Mouse (Mus musculus) layer of hippocampus, postnatal 14 days (tissue): ENCODE data around the gene Tspyl3. TPM values are rescaled to one million over a fixed set of nuclear protein-coding genes. Genes with fewer than 3 reads are reported as not detected.
A peak's percentile ranks its signal among the peaks of the same experiment; 100 is the strongest.

ENCODE experiments used
- DNase-seq, 2 experiments: peaks; one replicate each; pipeline ENCODE4 v3.0.0; 2021 to 2022; ENCODE audit warnings: low spot score in 2 of 2, mixed read lengths in 1 of 2
- total RNA-seq, 2 experiments: library from RNA; stranded (reverse); gene quantifications; 2 replicates each; pipeline ENCODE4 v1.2.3; 2021

The Tspyl3 gene
- total RNA-seq, 2 experiments from 2014 or later, result 25.7 to 26.1 TPM

DNA sequence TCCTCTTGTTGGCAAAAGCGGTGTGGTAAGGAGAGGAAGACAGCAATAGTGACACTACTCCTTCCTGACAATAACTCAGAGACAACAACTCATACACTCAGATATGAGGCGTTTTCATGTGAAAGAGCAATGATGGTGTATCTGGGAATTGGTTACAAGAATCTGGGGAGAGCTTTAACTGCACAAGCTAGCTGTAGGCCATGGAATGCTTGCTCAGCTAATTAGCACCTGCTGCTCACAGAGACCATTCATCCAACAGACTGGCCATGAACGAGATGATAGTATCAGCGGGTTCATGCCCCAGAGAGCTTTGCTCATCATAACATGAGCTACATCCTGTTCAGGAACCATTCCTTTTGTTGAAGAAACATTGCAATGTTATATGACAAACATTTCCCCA lies 12.0 kb upstream of the Tspyl3 start:
- DNase-seq, result no peak

DNA sequence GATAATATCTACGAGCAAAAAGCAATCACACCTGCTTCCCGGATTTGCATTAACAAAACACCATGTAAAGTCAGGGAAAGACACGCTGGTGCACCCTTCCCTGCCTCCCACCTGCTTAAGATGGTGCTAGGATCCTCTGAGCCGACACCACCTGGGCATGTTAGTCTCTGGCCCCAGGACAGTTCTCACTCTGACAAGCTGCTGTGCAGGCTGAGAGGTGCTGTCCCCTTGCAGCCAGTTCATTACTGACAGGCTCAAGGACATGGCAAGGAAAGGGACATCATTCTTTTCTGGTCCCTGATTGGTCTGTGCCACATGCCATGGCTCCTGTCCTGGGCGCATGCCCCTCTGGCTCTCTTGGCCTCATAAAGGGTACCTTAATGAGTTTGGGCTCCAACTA lies 3.3 kb upstream of the Tspyl3 start:
- DNase-seq, result no peak

DNA sequence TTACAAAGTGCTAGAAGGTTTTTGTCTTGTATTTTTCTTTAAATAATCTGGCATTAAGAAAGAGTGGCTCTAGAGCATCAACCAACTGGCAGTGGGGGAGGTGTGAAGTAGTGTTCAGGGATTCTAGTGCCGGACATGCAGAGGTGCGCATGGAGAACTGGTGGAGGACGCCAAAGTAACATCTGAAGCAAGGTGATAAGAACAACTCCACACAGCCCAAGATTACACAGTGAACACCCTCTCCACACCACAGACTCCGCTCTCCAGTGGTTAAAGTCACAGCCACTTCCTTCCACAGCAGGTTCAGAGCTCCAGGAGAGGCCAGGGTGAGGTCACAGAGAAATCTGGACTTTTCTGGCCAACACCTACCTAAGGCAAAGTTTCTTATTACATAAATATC lies 2.7 kb upstream of the Tspyl3 start:
- no peak for DNase-seq

- DNase-seq, result no peak
Measured at GRCm38 (mm10) chr2:153225595-153225953, 333 bp upstream of the Tspyl3 start.

DNA sequence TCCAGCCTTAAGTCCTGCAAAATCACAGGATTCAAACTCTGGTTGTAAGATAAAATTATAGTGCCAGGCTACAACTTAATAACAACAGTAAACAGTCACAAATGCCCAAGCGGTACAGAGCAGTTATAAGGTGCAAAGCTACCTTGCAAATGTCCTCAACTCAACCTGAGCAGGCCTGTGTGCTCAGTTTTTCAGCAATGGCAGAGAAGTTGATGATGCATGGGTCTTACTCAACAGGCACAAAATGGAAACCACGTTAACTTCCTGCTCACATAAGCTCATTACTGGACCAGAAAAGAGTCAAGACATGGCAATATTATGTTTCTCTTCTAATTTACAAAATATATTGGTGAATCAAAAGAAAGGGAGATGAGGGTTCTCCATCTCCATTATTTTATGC lies 2.7 kb downstream of the Tspyl3 start:
- no peak for DNase-seq

- DNase-seq, result no peak
Measured at GRCm38 (mm10) chr2:153222130-153222529, 3.1 kb downstream of the Tspyl3 start.

DNA sequence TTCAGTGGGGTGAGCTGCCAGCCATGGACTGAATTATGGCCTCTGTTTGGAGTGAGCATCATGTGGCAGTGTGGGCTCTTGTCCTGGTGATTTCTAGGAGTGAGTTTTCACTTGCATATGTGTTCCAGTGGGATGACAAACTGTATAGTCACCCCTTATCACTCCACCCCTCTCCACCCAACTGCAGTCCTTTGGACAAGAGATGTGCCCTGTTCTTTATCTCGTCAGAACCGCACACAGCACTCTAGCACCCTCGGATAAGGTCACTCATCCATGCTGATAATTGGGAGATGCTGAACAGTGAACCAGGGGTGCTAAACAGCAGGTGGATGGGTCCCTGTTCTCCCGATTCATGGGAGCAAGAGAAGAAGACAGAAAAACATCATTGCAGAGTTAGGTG lies 3.6 kb downstream of the Tspyl3 start:
- no peak for DNase-seq

DNA sequence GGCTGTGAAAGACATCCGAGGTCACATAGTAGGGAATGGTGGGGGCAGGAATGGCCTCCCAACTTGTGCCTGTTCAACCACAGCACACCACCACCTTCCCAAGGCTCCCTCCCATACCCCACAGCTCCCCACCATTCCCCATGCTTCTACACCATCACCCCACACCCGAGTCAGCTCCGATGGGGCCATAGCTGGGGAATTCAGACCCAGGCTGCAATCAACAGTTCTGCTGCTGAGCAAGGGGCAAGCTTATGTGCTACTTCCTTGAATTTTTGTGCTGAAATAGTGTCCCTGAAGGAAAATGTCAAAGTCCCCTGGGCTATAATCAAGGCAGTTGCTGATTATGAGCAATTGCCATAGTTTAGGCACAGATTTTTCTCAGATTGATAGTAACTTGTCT lies 6.7 kb downstream of the Tspyl3 start:
- no peak for DNase-seq

DNA sequence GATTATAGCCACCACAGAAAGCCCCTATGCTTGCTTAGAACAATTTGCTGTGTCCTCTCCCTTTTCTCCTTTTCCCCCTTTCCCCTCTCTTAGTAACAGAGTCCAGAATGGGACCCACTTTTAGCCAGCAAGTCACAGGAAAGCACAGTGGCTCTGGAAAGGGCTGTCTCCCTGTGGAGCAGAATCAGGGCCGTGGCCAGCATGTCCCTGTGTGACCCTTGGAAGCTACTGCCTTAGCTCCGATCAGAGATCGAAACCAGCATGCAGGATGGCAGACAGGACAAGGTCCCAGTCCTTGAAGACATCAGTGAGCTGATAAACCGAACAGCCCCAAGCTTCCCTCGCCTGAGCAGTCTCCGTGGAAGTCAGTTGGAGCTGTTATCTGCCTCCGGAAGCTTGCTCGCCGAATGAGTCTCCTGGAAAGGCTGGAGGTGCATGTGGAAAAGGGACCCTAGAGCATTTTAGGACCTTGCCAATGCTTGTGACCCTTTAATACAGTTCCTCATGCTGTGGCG lies 7.4 kb downstream of the Tspyl3 start:
- DNase-seq, result no peak

- DNase-seq, result no peak
Measured at GRCm38 (mm10) chr2:153215421-153215820, 9.8 kb downstream of the Tspyl3 start.

DNA sequence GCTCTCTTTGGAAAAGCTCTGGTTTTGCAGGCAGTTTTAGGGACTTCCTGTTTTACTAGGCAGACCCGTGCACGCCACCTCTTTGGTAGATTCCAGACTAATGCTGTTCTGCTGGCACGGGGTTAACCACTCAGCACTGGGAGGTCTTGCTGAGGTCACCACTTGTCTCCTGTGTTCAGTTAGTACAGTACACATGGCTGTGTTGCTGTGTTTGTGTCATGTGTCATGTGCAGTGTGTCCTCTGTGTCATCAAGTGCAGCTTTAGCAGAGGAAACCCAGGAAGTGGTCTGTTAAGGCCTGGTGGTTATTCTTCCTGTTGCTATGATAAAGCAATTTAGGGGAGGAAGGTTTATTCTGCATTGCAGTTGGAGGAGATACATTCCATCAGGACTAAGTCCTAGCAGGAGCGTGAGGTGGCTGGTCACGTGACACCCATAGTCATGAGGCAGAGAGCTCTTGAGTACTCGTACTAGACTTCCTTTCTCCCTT lies 10.4 kb downstream of the Tspyl3 start:
- DNase-seq, result no peak

- no peak for DNase-seq
Measured at GRCm38 (mm10) chr2:153213351-153213750, 11.9 kb downstream of the Tspyl3 start.

DNA sequence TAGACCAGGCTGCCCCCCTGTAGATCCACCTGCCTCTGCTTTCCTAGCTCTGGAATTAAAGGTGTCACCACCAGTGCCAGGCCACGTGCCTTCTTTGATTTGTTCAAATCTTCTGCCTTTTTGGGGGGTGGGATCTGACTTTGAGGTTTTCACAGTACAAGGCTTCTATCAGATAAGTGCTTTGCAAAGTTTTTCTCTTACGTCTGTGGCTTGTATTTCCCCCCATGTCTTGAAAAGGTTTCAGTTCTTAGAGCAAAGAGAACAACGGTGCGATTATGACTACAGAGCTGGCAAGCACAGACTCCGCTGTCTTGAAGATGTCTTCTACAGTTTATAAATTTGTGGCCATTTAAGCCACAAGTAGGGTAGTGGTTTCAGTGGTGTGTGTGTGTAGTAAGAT lies 13.8 kb downstream of the Tspyl3 start:
- no peak for DNase-seq

DNA sequence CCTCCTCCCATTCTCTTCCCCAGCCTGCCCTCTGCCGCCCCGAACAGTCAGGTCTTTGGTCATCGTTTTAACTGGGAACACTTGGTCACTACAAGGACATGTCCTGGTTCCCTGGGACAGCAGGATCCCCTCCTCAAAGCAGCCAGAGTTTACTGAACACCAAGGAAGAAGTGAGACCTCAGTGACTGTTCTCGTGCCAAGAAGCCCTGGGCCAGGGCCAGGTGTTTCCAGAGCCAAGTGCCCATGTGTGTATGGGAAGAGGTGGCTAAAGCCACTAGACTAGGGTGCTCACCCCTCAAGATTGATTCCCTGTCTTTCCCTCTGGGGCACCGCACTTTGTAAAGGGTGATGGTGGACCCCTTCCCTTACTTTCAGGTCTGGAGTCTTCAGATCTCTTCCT lies 16.0 kb downstream of the Tspyl3 start:
- DNase-seq, result no peak

GRCm38 (mm10) chr2:153208149-153208548 lies 17.1 kb downstream of the Tspyl3 start:
- no peak for DNase-seq

DNA sequence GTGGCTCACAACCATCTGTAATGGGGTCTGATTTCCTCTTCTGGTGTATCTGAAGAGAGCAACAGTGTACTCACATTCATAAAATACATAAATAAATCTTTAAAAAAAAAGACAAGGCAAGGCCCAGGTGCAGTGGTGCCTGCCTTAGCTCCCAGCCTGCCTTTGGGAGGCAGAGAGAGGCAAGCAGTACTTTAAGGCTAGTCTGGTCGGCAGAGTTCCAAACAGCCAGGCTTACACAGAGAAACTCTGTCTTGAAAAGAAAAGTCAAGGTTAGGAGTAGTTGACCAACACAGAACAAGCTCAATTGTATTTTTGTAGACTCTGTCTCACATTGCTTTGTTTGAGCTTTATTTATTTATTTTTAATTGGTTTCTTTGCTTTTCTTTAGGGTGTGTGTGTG lies 22.5 kb downstream of the Tspyl3 start:
- DNase-seq, result no peak

- no peak for DNase-seq
Measured at GRCm38 (mm10) chr2:153199114-153199513, 26.1 kb downstream of the Tspyl3 start.

- no peak for DNase-seq
Measured at GRCm38 (mm10) chr2:153198485-153198884, 26.8 kb downstream of the Tspyl3 start.

DNA sequence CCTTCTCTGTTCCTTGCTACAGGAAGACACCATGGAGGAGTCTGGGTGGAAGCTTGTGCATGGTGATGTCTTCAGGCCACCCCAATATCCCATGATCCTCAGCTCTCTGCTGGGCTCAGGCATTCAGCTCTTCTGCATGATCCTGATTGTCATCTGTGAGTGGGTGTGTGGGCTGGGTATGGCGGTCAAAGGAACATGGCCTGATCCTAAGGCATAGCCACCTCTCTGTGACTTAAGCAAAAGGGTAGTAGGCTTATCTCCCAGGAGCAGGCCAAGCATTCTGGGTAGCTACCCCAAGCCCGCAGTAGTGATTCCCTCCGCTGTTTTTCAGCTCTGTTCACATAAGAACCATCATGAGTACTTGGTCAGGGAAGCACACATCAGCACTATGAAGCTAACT lies 31.0 kb downstream of the Tspyl3 start:
- no peak for DNase-seq

GRCm38 (mm10) chr2:153191242-153191641 lies 34.0 kb downstream of the Tspyl3 start:
- DNase-seq, result no peak

GRCm38 (mm10) chr2:153187848-153188247 lies 37.4 kb downstream of the Tspyl3 start:
- no peak for DNase-seq

- peak; percentile 69 to 80 for DNase-seq
Measured at GRCm38 (mm10) chr2:153186176-153186591, 39.1 kb downstream of the Tspyl3 start.

- DNase-seq, result no peak
Measured at GRCm38 (mm10) chr2:153179961-153180360, 45.3 kb downstream of the Tspyl3 start.
